Mouse (Mus musculus) neural tube, embryonic 15.5 days (tissue): Measurements from ENCODE around the gene St3gal5. TPM values are rescaled to one million over a fixed set of nuclear protein-coding genes. Genes with fewer than 3 reads are reported as not detected.

ENCODE experiments used
- ATAC-seq: fragments of 200-750 bp; cut with Nextera tagmentation; 2 replicates; pipeline ENCODE4 v1.8.0; 2017; ENCODE audit warnings: mild to moderate bottlenecking, moderate TSS enrichment, moderate library complexity; ENCODE audit not compliant: low FRiP score
- H3K27ac ChIP-seq: fragments of 300-500 bp; sonication (generic); replicated peaks from 2 replicates; pipeline ENCODE4 v1.5.1; 2015; ENCODE audit warnings: mild to moderate bottlenecking, inconsistent platforms
- H3K27me3 ChIP-seq: fragments of 300-500 bp; sonication (generic); replicated peaks from 2 replicates; pipeline ENCODE4 v1.6.1; 2015; ENCODE audit warnings: inconsistent platforms
- H3K36me3 ChIP-seq: fragments of 300-500 bp; sonication (generic); 2 replicates; pipeline ENCODE4 v1.6.1; 2015; ENCODE audit warnings: inconsistent platforms
- H3K4me1 ChIP-seq: fragments of 300-500 bp; sonication (generic); 2 replicates; pipeline ENCODE4 v1.6.1; 2015; ENCODE audit warnings: inconsistent platforms
- H3K4me2 ChIP-seq: fragments of 300-500 bp; sonication (generic); 2 replicates; pipeline ENCODE4 v1.6.1; 2015; ENCODE audit warnings: inconsistent platforms, mild to moderate bottlenecking, moderate library complexity
- H3K4me3 ChIP-seq: fragments of 300-500 bp; sonication (generic); replicated peaks from 2 replicates; pipeline ENCODE4 v1.5.1; 2015; ENCODE audit warnings: mild to moderate bottlenecking, inconsistent platforms
- H3K9ac ChIP-seq: fragments of 300-500 bp; sonication (generic); replicated peaks from 2 replicates; pipeline ENCODE4 v1.6.1; 2015; ENCODE audit warnings: mild to moderate bottlenecking, inconsistent platforms
- H3K9me3 ChIP-seq: fragments of 300-500 bp; sonication (generic); replicated peaks from 2 replicates; pipeline ENCODE4 v1.6.1; 2016; ENCODE audit warnings: inconsistent platforms
- WGBS: fragments of 180-500 bp; shearing (Covaris S2); methylation state at CpG from one replicate; pipeline ENCODE4 v1.1.7; 2015; ENCODE audit warnings: mixed read lengths; 5-methylcytosine and 5-hydroxymethylcytosine counted together
- polyA plus RNA-seq: library from polyadenylated mRNA; unstranded; fragments of >200 nt; fragmentation: Nextera tagmentation; extraction: Ambion mirVana; gene quantifications from 2 replicates; pipeline ENCODE4 v1.2.1, GENCODE M21; 2015

Gene St3gal5
- polyA plus RNA-seq, 1 experiment from 2014 or later, result 76.0 TPM

GRCm38 (mm10) chr6:72155649-72156048, 58.3 kb downstream of the St3gal5 start:
- Histone ChIP-seq H3K4me1 (no peaks in the 10 kb centered on the region), H3K9ac (no peak overlapping the region), H3K4me3 (no peak overlapping the region), H3K27me3 (no peaks in the 10 kb centered on the region), H3K36me3 (peaks cover 25% of the 10 kb centered on the region), H3K27ac (no peak overlapping the region), H3K9me3 (no peaks in the 10 kb centered on the region), H3K4me2 (no peak overlapping the region)
- WGBS, result 90% methylated on average over 8 of the region's 8 CpGs
- ATAC-seq, result no peak

GRCm38 (mm10) chr6:72158966-72159764, 61.8 kb downstream of the St3gal5 start:
- H3K4me3 ChIP-seq, result no peak overlapping the region
- no peak for ATAC-seq
- no peaks in the 10 kb centered on the region for H3K9me3 ChIP-seq
- no peaks in the 10 kb centered on the region for H3K27me3 ChIP-seq
- peaks cover 8% of the 10 kb centered on the region; the same call in 1 of the 2 replicates for H3K36me3 ChIP-seq
- H3K9ac ChIP-seq, result no peak overlapping the region
- H3K4me1 ChIP-seq, result 0 out of 2 replicates have a peak, but pooled peaks cover 3% of the 10 kb centered on the region
- no peak overlapping the region for H3K27ac ChIP-seq
- no peak overlapping the region for H3K4me2 ChIP-seq
- 86% methylated on average over 8 of the region's 8 CpGs for WGBS

- WGBS, result 81% methylated on average over 10 of the region's 10 CpGs
- H3K4me3 ChIP-seq, result no peak overlapping the region
Measured at GRCm38 (mm10) chr6:72159861-72160395, 62.5 kb downstream of the St3gal5 start.

GRCm38 (mm10) chr6:72160991-72161390, 63.6 kb downstream of the St3gal5 start:
- Histone ChIP-seq H3K4me3 (no peak overlapping the region), H3K4me1 (peaks cover 12% of the 10 kb centered on the region), H3K4me2 (no peak overlapping the region), H3K27ac (no peak overlapping the region), H3K36me3 (no peaks in the 10 kb centered on the region; the same call in 1 of the 2 replicates), H3K9ac (no peak overlapping the region), H3K27me3 (no peaks in the 10 kb centered on the region), H3K9me3 (no peaks in the 10 kb centered on the region)
- no peak for ATAC-seq
- WGBS, result 88% methylated on average over 3 of the region's 3 CpGs

More at GRCm38 (mm10) chr6:72159861-72160395, 62.5 kb downstream of the St3gal5 start:
- peaks cover 3% of the 10 kb centered on the region; the same call in 1 of the 2 replicates for H3K36me3 ChIP-seq
- H3K27me3 ChIP-seq, result no peaks in the 10 kb centered on the region
- no peak overlapping the region for H3K9ac ChIP-seq
- no peak overlapping the region for H3K27ac ChIP-seq
- no peaks in the 10 kb centered on the region for H3K9me3 ChIP-seq
- H3K4me1 ChIP-seq, result peaks cover 9% of the 10 kb centered on the region; the same call in 1 of the 2 replicates
- no peak overlapping the region for H3K4me2 ChIP-seq
- ATAC-seq, result no peak

- Histone ChIP-seq H3K36me3 (no peaks in the 10 kb centered on the region; the same call in 1 of the 2 replicates), H3K4me1 (peaks cover 12% of the 10 kb centered on the region), H3K9me3 (no peaks in the 10 kb centered on the region), H3K4me2 (no peak overlapping the region), H3K4me3 (no peak overlapping the region), H3K9ac (no peak overlapping the region), H3K27me3 (no peaks in the 10 kb centered on the region), H3K27ac (no peak overlapping the region)
- no peak for ATAC-seq
- WGBS, result 82% methylated on average over 5 of the region's 5 CpGs
Measured at GRCm38 (mm10) chr6:72161751-72162150, 64.4 kb downstream of the St3gal5 start.

GRCm38 (mm10) chr6:72162155-72162890, 64.9 kb downstream of the St3gal5 start:
- no peaks in the 10 kb centered on the region for H3K27me3 ChIP-seq
- H3K4me1 ChIP-seq, result peaks cover 12% of the 10 kb centered on the region
- no peak overlapping the region for H3K9ac ChIP-seq
- H3K9me3 ChIP-seq, result no peaks in the 10 kb centered on the region
- H3K27ac ChIP-seq, result no peak overlapping the region
- no peak for ATAC-seq
- no peak overlapping the region for H3K4me3 ChIP-seq
- H3K36me3 ChIP-seq, result no peaks in the 10 kb centered on the region; the same call in 1 of the 2 replicates
- H3K4me2 ChIP-seq, result no peak overlapping the region
- 63% methylated on average over 19 of the region's 19 CpGs for whole genome bisulfite sequencing

- Histone ChIP-seq H3K4me3 (no peak overlapping the region), H3K27ac (no peak overlapping the region), H3K4me2 (no peak overlapping the region), H3K4me1 (peaks cover 12% of the 10 kb centered on the region), H3K27me3 (no peaks in the 10 kb centered on the region), H3K9ac (0 out of 2 replicates have a peak overlapping the region, but pooled peaks have one; percentile 1), H3K9me3 (no peaks in the 10 kb centered on the region), H3K36me3 (no peaks in the 10 kb centered on the region)
- WGBS, result 21% methylated on average over 20 of the region's 20 CpGs
- ATAC-seq, result peak; percentile 93
Measured at GRCm38 (mm10) chr6:72164321-72165275, 67.2 kb downstream of the St3gal5 start.

GRCm38 (mm10) chr6:72165907-72166306, 68.5 kb downstream of the St3gal5 start:
- Histone ChIP-seq H3K9me3 (no peaks in the 10 kb centered on the region), H3K4me2 (no peak overlapping the region), H3K4me1 (peaks cover 12% of the 10 kb centered on the region), H3K9ac (no peak overlapping the region), H3K36me3 (no peaks in the 10 kb centered on the region), H3K27me3 (no peaks in the 10 kb centered on the region), H3K27ac (no peak overlapping the region), H3K4me3 (no peak overlapping the region)
- no peak for ATAC-seq
- 56% methylated on average over 2 of the region's 2 CpGs for WGBS

GRCm38 (mm10) chr6:72171391-72171790, 74.0 kb downstream of the St3gal5 start:
- 88% methylated on average over 3 of the region's 3 CpGs for WGBS
- no peaks in the 10 kb centered on the region for H3K36me3 ChIP-seq
- no peak overlapping the region for H3K9ac ChIP-seq
- no peak for ATAC-seq
- H3K9me3 ChIP-seq, result no peaks in the 10 kb centered on the region
- H3K27me3 ChIP-seq, result no peaks in the 10 kb centered on the region
- no peak overlapping the region for H3K4me3 ChIP-seq
- H3K4me1 ChIP-seq, result no peaks in the 10 kb centered on the region
- no peak overlapping the region for H3K4me2 ChIP-seq
- H3K27ac ChIP-seq, result no peak overlapping the region

- no peak for ATAC-seq
- no peaks in the 10 kb centered on the region for H3K27me3 ChIP-seq
- no peak overlapping the region for H3K4me3 ChIP-seq
- H3K9me3 ChIP-seq, result no peaks in the 10 kb centered on the region
- 100% methylated on average over 1 of the region's 1 CpGs for WGBS
- no peak overlapping the region for H3K27ac ChIP-seq
- no peak overlapping the region for H3K9ac ChIP-seq
- no peaks in the 10 kb centered on the region for H3K36me3 ChIP-seq
- H3K4me2 ChIP-seq, result no peak overlapping the region
- no peaks in the 10 kb centered on the region for H3K4me1 ChIP-seq
Measured at GRCm38 (mm10) chr6:72173350-72173749, 76.0 kb downstream of the St3gal5 start.

GRCm38 (mm10) chr6:72175419-72175818, 78.0 kb downstream of the St3gal5 start:
- Histone ChIP-seq H3K27me3 (no peaks in the 10 kb centered on the region), H3K27ac (no peak overlapping the region), H3K4me2 (no peak overlapping the region), H3K4me3 (no peak overlapping the region), H3K9ac (no peak overlapping the region), H3K4me1 (no peaks in the 10 kb centered on the region), H3K36me3 (no peaks in the 10 kb centered on the region), H3K9me3 (no peaks in the 10 kb centered on the region)
- WGBS, result 46% methylated on average over 3 of the region's 3 CpGs
- ATAC-seq, result no peak
